Mouse (Mus musculus) ES-E14 (cell line): ENCODE measurements around the gene Mafg. TPM values are rescaled to one million over a fixed set of nuclear protein-coding genes. Genes with fewer than 3 reads are reported as not detected.

Source experiments
- DNase-seq: peaks from one replicate; pipeline ENCODE4 v3.0.0-alpha.2; 2013; ENCODE audit warnings: low read depth, low spot score
- H3K27ac ChIP-seq: 2 replicates; pipeline ENCODE4 v1.5.1; 2012; ENCODE audit warnings: low read depth, mild to moderate bottlenecking, low read length, moderate library complexity, mixed read lengths; ENCODE audit not compliant: poor library complexity, insufficient read depth, severe bottlenecking
- H3K36me3 ChIP-seq: 2 replicates; pipeline ENCODE4 v1.6.1; 2012; ENCODE audit warnings: mild to moderate bottlenecking, low read length, moderate library complexity, mixed read lengths; ENCODE audit not compliant: control insufficient read depth, poor library complexity, insufficient read depth, severe bottlenecking
- H3K4me1 ChIP-seq, 2 experiments: fragments of 150-350 bp in 1 of 2; sonication (generic) in 1 of 2; 2 replicates each; pipeline ENCODE4 v1.6.1; 2012; ENCODE audit warnings: low read length in 2 of 2, mild to moderate bottlenecking in 1 of 2, mixed read lengths in 1 of 2; ENCODE audit not compliant: control insufficient read depth in 2 of 2, insufficient read depth in 2 of 2, poor library complexity in 1 of 2
- H3K4me3 ChIP-seq, 2 experiments: fragments of 150-350 bp in 1 of 2; sonication (generic) in 1 of 2; 2 replicates each; pipeline ENCODE4 v1.5.1; 2012; ENCODE audit warnings: low read length in 2 of 2, low read depth in 1 of 2, mild to moderate bottlenecking in 1 of 2, mixed read lengths in 1 of 2; ENCODE audit not compliant: insufficient read depth in 1 of 2, poor library complexity in 1 of 2, severe bottlenecking in 1 of 2
- H3K9ac ChIP-seq: 2 replicates; pipeline ENCODE4 v1.6.1; 2012; ENCODE audit warnings: low read depth, mild to moderate bottlenecking, low read length, mixed read lengths; ENCODE audit not compliant: poor library complexity, insufficient read depth, severe bottlenecking
- H3K9me3 ChIP-seq: fragments of 150-350 bp; sonication (generic); 2 replicates; pipeline ENCODE4 v1.6.1; 2012; ENCODE audit warnings: low read depth, mild to moderate bottlenecking, low read length; ENCODE audit not compliant: control insufficient read depth, insufficient read depth
- CHD2 ChIP-seq: IDR thresholded peaks from 2 replicates; pipeline ENCODE4 v1.6.1; 2014; ENCODE audit warnings: mild to moderate bottlenecking, low read depth, low read length, inconsistent platforms
- HCFC1 ChIP-seq: IDR thresholded peaks from 2 replicates; pipeline ENCODE4 v1.6.1; 2012; ENCODE audit warnings: low read length, inconsistent platforms, borderline replicate concordance; ENCODE audit not compliant: insufficient read depth
- MAFK ChIP-seq: IDR thresholded peaks from 2 replicates; pipeline ENCODE4 v1.6.1; 2014; ENCODE audit warnings: mild to moderate bottlenecking, low read depth, low read length, inconsistent platforms; ENCODE audit not compliant: insufficient read depth
- ZC3H11A ChIP-seq: IDR thresholded peaks from 2 replicates; pipeline ENCODE4 v1.6.1; 2012; ENCODE audit warnings: low read depth, mild to moderate bottlenecking, inconsistent platforms, low read length, borderline replicate concordance
- ZNF384 ChIP-seq: IDR thresholded peaks from 2 replicates; pipeline ENCODE4 v1.6.1; 2012; ENCODE audit warnings: low read depth, low read length, inconsistent platforms
- in situ Hi-C, 2 experiments: fragments of 600-800 bp; cut with MboI; formaldehyde crosslinking; loops; one replicate each; pipeline ENCODE4 v1.15.1; 2025; ENCODE audit warnings: low sequenced_read_pairs in 2 of 2, inconsistent platforms in 1 of 2; ENCODE audit not compliant: unreplicated experiment in 2 of 2
- total RNA-seq: library from RNA; depleted of rRNA; stranded (reverse); fragments of 300-350 nt; gene quantifications from 2 replicates; pipeline ENCODE4 v1.2.3, GENCODE M21; 2012; rRNA removed

Mafg gene
- total RNA-seq, 1 experiment: 42.6 TPM

GRCm38 (mm10) chr11:120577211-120578023, 56.0 kb downstream of the Mafg start:
- Histone ChIP-seq H3K9ac (no peak overlapping the region), H3K4me1 (peaks cover 3 to 21% of the 10 kb centered on the region in 2 experiments), H3K4me3 (no peak overlapping the region), H3K27ac (no peak overlapping the region; the same call in 1 of the 2 replicates), H3K9me3 (no peaks in the 10 kb centered on the region), H3K36me3 (peaks cover 28% of the 10 kb centered on the region)
- in situ Hi-C loops: no loop called here
- DNase-seq: no peak
- no peak for TF ChIP-seq CHD2
- peak; percentile 73 for TF ChIP-seq MAFK
- 0 out of 2 replicates have a peak, but pooled peaks have one; percentile 3 for TF ChIP-seq ZC3H11A
- TF ChIP-seq HCFC1: no peak
- TF ChIP-seq ZNF384: no peak

- Histone ChIP-seq H3K36me3 (peaks cover 28% of the 10 kb centered on the region), H3K4me1 (peaks cover 0 to 24% of the 10 kb centered on the region in 2 experiments; a peak in 2 of 4 replicates), H3K9ac (no peak overlapping the region), H3K27ac (no peak overlapping the region), H3K9me3 (no peaks in the 10 kb centered on the region), H3K4me3 (no peak overlapping the region)
- no peak for TF ChIP-seq CHD2
- no peak for TF ChIP-seq HCFC1
- no peak for TF ChIP-seq ZC3H11A
- no peak for TF ChIP-seq MAFK
- TF ChIP-seq ZNF384: no peak
- in situ Hi-C loops: no loop called here
- DNase-seq: no peak
Observed at GRCm38 (mm10) chr11:120576365-120576981, 56.9 kb downstream of the Mafg start.

GRCm38 (mm10) chr11:120575940-120576339, 57.5 kb downstream of the Mafg start:
- H3K4me1 ChIP-seq: peaks cover 1 to 27% of the 10 kb centered on the region in 2 experiments; a peak in 2 of 4 replicates
- no peak for DNase-seq

More at GRCm38 (mm10) chr11:120575940-120576339, 57.5 kb downstream of the Mafg start:
- no peak overlapping the region for H3K4me3 ChIP-seq
- H3K27ac ChIP-seq: no peak overlapping the region
- H3K36me3 ChIP-seq: peaks cover 34% of the 10 kb centered on the region
- H3K9ac ChIP-seq: no peak overlapping the region
- TF ChIP-seq CHD2 (no peak), HCFC1 (no peak), ZC3H11A (no peak), MAFK (no peak), ZNF384 (no peak)
- H3K9me3 ChIP-seq: no peaks in the 10 kb centered on the region
- in situ Hi-C loops: no loop called here

Other genes starting within 250 kb of the Mafg start
- gene Nploc4, start 195.9 kb downstream of the Mafg start, total RNA-seq: 35.6 and 57.7 TPM in 2 replicates
- not detected in 2 replicates for gene Tspan10, start 191.0 kb downstream of the Mafg start, total RNA-seq
- gene Pde6g, start 180.1 kb downstream of the Mafg start, total RNA-seq: not detected in 2 replicates
- gene Oxld1, start 175.5 kb downstream of the Mafg start, total RNA-seq: 2.9 and 4.1 TPM in 2 replicates
- gene Ccdc137, start 175.5 kb downstream of the Mafg start, total RNA-seq: 24.6 and 27.4 TPM in 2 replicates
- gene Arl16, start 166.0 kb downstream of the Mafg start, total RNA-seq: 15.3 and 21.2 TPM in 2 replicates
- gene Mrpl12, start 149.0 kb downstream of the Mafg start, total RNA-seq: 100 and 136 TPM in 2 replicates
- 30.2 and 35.0 TPM in 2 replicates for gene Slc25a10, start 141.8 kb downstream of the Mafg start, total RNA-seq
- 0.40 and 0.53 TPM in 2 replicates for gene Gcgr, start 102.9 kb downstream of the Mafg start, total RNA-seq
- gene Mcrip1, start 83.9 kb downstream of the Mafg start, total RNA-seq: 18.9 and 20.2 TPM in 2 replicates
- not detected in 2 replicates for gene Ppp1r27, start 82.5 kb downstream of the Mafg start, total RNA-seq
- 904 and 977 TPM in 2 replicates for gene P4hb, start 60.3 kb downstream of the Mafg start, total RNA-seq
- 161 and 253 TPM in 2 replicates for gene Arhgdia, start 52.0 kb downstream of the Mafg start, total RNA-seq
- gene Alyref, start 35.2 kb downstream of the Mafg start, total RNA-seq: 300 and 397 TPM in 2 replicates
- gene Anapc11, start 35.2 kb downstream of the Mafg start, total RNA-seq: 87.4 and 98.4 TPM in 2 replicates
- gene Npb, start 25.1 kb downstream of the Mafg start, total RNA-seq: 0.69 and 0.94 TPM in 2 replicates
- 88.6 and 188 TPM in 2 replicates for gene Pcyt2, start 15.7 kb downstream of the Mafg start, total RNA-seq
- 29.4 and 33.2 TPM in 2 replicates for gene Sirt7, start 8.4 kb downstream of the Mafg start, total RNA-seq
- gene Pycr1, start 10.2 kb upstream of the Mafg start, total RNA-seq: 19.0 and 19.6 TPM in 2 replicates
- 0.63 TPM in 1 of 2 replicates, not detected in the other for gene Myadml2, start 14.6 kb upstream of the Mafg start, total RNA-seq
- 47.8 and 196 TPM in 2 replicates for gene Notum, start 27.6 kb upstream of the Mafg start, total RNA-seq
- gene Aspscr1, start 39.4 kb upstream of the Mafg start, total RNA-seq: 85.2 and 144 TPM in 2 replicates
- gene Cenpx, start 80.1 kb upstream of the Mafg start, total RNA-seq: 53.9 TPM in 2 replicates
- gene Lrrc45, start 80.3 kb upstream of the Mafg start, total RNA-seq: 30.3 and 65.0 TPM in 2 replicates
- 20.1 and 34.3 TPM in 2 replicates for gene Rac3, start 87.9 kb upstream of the Mafg start, total RNA-seq
- gene Dcxr, start 93.7 kb upstream of the Mafg start, total RNA-seq: 43.6 and 66.6 TPM in 2 replicates
- not detected in 2 replicates for gene Cbr2, start 98.5 kb upstream of the Mafg start, total RNA-seq
- 184 and 244 TPM in 2 replicates for gene Hmga1b, start 129.2 kb upstream of the Mafg start, total RNA-seq
- 18.8 and 28.6 TPM in 2 replicates for gene Rfng, start 150.6 kb upstream of the Mafg start, total RNA-seq
- 289 and 378 TPM in 2 replicates for gene Gps1, start 150.7 kb upstream of the Mafg start, total RNA-seq
- gene Dus1l, start 162.8 kb upstream of the Mafg start, total RNA-seq: 101 and 124 TPM in 2 replicates
- 210 and 251 TPM in 2 replicates for gene Fasn, start 190.9 kb upstream of the Mafg start, total RNA-seq